Mouse (Mus musculus): ENCODE data around the gene Pebp1. TPM values are rescaled to one million over a fixed set of nuclear protein-coding genes. Genes with fewer than 3 reads are reported as not detected.

The Pebp1 gene
- total and polyA plus RNA-seq, 3 experiments, result 1,220 to 2,538 (median 1,287) TPM

DNA sequence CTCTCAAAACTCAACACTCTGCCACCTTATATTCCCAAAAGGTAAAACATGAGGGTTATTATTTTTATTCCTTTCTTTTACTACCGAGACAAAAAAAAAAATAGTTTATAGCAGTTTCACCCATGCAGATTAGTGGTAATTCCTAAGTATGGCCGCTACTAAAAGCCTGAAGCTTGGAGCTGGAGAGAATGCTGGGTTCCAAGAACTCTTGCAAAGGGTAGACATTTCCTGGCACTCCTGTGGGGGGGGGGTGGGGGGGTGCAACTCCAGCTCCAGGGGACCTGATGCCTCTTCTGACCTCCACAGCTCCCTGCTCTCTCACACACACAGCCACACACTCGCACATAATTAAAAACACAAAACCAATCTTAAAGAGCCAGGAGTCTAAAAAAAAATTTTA lies 1.1 kb downstream of the Pebp1 start:
- DNase-seq, result no peak

GRCm38 (mm10) chr5:117285266-117285665 lies 2.2 kb downstream of the Pebp1 start:
- peak; percentile 51 for DNase-seq

DNA sequence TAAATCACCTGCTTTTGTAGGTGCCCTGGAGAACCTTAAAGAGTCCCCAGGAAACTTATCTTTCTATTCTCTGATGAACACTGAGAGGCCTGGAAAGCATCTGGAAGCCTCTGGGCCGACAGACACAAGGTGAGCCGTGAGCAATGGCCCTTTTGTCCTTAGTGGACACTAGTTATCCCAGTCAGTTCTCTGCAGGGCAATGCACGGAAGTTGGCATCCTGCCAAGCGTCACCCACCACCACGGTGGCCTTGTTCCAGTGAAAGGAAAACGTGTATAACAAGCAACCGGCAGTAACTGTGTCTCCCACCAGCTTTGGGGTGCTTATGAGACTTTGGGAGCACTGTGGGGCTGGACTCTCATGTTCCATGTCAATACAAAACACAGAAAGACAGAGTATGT lies 2.7 kb downstream of the Pebp1 start:
- DNase-seq, result peak; percentile 27

DNA sequence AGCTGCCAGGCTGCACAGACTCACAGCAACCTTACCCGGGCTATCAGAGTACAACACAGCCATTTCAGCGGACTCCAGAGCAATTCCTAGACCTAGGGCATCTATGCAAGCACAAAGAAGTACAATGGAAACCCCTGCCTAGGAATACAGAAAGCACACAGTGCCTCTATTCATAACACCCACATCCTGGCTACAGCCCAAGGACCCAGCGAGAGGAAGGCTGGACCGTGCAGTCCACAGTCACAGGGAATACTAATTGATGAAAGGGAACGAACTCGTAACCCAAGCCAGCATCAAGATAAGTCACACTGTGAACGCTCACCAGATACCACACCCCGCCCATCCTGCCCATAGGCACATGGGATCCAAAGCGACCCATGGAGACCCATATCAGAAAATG lies 3.4 kb downstream of the Pebp1 start:
- peak; percentile 53 for DNase-seq

GRCm38 (mm10) chr5:117282360-117282759 lies 5.1 kb downstream of the Pebp1 start:
- no peak for DNase-seq

DNA sequence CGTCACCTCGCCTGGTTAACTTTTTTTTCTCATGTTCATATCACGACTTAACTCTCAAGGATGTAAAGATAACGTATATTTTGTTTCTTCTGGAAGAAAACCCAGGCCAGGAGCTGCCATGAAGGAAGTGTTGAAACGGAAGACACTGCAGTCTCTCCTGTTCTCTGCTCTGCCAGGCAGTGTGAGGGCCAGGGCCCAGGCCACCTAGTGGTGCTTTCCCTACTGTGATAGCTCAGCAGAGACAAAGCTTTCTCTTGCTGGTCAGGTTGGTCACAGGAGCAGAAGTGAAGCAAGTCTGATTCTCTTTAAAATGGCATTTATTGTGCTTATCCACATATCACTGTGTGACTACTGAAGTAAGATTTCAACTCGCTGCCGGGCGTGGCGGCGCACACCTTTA lies 5.9 kb downstream of the Pebp1 start:
- DNase-seq, result peak; percentile 29

GRCm38 (mm10) chr5:117279669-117280050 lies 7.8 kb downstream of the Pebp1 start:
- no peak for DNase-seq

GRCm38 (mm10) chr5:117278809-117279668 lies 8.4 kb downstream of the Pebp1 start:
- DNase-seq, result no peak

GRCm38 (mm10) chr5:117277784-117278183 lies 9.6 kb downstream of the Pebp1 start:
- no peak for DNase-seq

DNA sequence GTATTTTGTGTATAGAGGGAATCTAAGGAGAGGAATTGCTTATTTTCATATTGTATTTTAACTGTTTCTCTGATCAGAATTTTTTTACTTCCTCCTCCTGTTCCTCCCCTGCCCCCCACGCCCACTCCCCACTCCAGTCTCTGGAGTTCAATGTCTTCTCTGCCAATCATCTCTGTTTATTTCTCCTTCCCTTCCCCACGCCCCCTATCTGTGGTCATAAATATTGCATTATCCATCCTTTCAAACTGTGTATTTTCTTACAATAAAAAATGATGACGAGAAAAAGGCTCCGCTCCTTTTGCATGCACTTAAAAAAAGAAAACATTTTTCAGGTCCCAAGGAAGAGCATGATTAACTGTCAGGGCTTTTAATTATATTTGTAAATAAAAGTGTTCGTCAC lies 12.6 kb downstream of the Pebp1 start:
- no peak for DNase-seq

GRCm38 (mm10) chr5:117271945-117272344 lies 15.5 kb downstream of the Pebp1 start:
- no peak for DNase-seq

DNA sequence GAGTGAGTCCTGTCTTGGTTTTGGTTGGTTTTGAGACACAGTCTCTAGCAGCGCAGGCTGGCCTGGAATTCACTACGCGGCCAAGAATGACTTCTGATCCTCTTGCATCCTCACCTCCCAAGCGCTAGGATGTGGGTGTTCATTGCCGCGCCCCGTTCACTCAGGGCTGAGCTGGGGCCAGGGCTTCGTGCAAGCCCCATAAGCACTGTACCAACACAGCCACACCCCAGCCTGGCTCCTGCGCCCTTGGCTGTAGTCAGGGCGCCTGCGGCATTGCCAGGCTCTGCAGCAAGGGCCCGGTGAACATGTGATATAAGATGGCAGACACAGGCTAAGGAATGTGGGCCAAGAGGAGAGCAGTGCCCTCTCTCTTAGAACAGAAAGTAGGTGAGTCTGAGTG lies 18.0 kb downstream of the Pebp1 start:
- no peak for DNase-seq

- no peak for DNase-seq
Observed at GRCm38 (mm10) chr5:117268749-117269148, 18.7 kb downstream of the Pebp1 start.

DNA sequence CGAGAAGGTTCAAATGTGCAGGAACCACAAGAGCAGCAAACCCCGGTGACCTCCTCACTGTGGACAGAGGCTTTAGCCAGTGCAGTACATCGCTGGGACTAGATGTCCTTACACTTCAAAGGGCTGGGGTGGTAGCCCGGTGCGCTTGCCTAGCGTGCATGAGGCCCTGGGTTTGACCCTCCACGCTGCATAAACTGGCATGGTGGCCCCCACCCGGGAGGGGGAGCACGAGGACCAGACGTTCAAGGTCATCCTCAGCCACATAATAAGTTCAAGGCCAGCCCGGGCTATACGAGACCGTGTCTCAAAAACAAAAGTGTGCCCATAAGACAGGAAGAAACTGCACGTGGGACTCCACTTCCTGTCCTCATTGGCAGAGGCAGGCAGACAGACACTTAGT lies 19.5 kb downstream of the Pebp1 start:
- peak; percentile 49 for DNase-seq

DNA sequence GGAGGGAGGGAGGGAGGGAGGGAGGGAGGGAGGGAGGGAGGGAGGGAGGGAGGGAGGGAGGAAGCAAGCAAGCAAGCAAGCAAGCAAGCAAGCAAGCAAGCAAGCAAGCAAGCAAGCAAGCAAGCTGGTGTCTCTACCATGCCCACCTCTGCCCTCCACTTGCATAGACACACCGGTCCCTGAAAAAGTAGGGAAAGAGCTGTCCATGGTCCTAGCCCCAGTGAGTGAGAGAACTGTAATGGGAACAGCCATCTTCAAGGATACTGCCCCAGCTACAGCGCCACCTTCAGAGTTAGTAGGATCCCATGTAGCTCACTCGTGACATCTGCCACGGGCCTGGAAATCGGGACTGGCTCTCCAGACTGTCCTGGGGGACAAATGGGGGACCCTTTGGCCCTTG lies 22.7 kb downstream of the Pebp1 start:
- no peak for DNase-seq

DNA sequence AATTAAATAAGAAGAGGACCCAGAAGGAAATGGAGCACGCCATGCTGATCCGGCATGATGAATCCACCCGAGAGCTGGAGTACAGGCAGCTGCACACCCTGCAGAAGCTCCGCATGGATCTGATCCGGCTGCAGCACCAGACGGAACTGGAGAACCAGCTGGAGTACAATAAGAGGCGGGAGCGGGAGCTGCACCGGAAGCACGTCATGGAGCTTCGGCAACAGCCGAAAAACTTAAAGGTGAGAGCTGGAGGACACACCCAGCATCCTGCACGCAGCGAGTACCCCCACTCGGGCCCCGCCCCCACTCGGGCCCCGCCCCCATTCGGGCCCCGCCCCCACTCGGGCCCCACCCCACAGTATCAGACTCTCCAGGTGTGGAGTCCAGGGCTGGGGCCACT lies 23.9 kb downstream of the Pebp1 start:
- DNase-seq, result no peak

DNA sequence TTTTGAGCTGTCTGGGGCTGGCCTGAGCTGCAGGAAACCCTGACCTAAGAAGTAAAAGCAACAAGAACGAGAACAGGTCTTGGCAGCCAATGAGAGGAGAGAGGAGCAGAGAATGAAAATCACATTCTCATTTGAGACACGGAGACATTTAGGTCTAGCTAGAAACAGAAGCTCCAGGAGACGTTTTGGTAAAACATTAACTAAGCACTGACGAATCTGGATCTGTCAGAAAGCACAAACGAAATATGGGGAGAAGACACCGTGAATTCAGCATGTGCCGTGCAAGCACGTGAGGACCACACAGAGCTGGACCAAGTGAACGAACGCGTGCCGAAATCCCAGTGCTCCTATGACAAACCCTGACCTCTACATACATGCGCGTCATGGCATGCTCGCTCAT lies 29.1 kb downstream of the Pebp1 start:
- no peak for DNase-seq

GRCm38 (mm10) chr5:117251763-117252162 lies 35.7 kb downstream of the Pebp1 start:
- no peak for DNase-seq

DNA sequence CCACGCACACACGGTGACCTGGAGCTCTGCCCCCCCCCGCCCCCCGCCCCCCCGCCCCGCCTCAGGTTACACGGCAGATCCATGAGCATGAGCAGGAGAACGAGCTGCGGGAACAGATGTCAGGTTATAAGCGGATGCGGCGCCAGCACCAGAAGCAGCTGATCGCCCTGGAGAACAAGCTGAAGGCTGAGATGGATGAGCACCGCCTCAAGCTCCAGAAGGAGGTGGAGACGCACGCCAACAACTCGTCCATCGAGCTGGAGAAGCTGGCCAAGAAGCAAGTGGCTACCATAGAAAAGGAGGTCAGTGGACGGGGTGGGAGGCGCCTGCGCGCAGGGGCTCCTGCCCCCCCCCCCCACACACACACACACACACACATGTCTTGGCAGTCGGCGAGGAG lies 36.6 kb downstream of the Pebp1 start:
- DNase-seq, result no peak

DNA sequence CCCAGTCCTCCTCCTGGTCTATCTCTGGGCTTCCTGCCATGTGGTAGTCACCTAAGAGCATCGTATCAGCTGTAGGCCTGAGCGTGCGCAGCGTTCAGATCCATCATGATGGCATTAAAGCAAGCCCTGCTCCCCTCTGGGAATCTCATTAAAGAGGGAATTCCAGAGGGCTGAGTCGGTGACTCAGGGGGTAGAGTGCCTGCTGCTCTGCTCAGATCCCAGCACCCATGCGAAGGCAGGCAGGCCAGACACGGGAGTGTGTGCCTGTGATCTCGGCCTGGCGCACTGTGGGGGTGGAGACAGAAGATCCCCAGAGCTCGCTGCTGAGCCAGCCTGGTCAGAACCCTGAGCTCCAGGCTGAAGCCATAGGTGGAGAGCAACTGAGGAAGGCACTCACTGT lies 39.1 kb downstream of the Pebp1 start:
- DNase-seq, result peak; percentile 76

GRCm38 (mm10) chr5:117245170-117245569 lies 42.3 kb downstream of the Pebp1 start:
- no peak for DNase-seq

GRCm38 (mm10) chr5:117242671-117243478 lies 44.5 kb downstream of the Pebp1 start:
- no peak for DNase-seq

- DNase-seq, result no peak
Observed at GRCm38 (mm10) chr5:117241935-117242531, 45.4 kb downstream of the Pebp1 start.

All from adrenal gland, adult 2 months (tissue).